ENCODE assay signal across 33 mouse cellular contexts in the genomic region with DNA sequence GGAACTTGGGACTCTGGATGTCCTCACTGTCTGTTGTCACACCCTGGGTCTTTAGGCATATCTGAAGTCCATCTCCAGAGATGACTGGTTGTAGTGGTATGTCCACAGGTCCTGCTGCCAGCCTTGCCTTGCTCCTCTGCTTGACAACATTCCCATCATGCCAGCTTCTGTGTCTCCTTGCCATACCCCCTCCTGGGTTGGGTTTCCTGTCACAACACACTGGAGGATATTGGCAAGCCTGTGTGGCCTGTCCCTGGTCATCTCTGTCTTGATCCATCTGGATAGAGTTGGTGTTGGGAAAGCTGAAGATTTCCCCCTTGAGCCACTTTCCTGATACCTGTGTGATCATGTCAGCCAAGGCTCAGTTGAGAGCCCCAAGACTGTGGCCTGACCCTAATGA. TPM values are rescaled to one million over a fixed set of nuclear protein-coding genes. Genes with fewer than 3 reads are reported as not detected.
DNase-seq lines count a peak whose midpoint lies in the region; ATAC-seq lines count a peak whose summit lies in the region.
"Had no signal": no experiment of that assay in that cellular context is flagged by ENCODE, and none has a peak within 500 bp of the region (broad histone marks: within the 10 kb centered on the region; RNA-seq: fewer than 3 reads in every experiment).

No protein-coding gene starts in this region.

- H3K4me2 ChIP-seq in heart, embryonic 12.5 days: no peak overlapping the region
- H3K4me2 ChIP-seq: limb, embryonic 13.5 days; liver, embryonic 12.5 days; neural tube, embryonic 12.5 days had no signal

- peaks cover 55% of the 10 kb centered on the region for H3K4me1 ChIP-seq in heart, embryonic 12.5 days (replicated peaks)

- no peaks in the 10 kb centered on the region for H3K27me3 ChIP-seq in heart, embryonic 12.5 days (replicated peaks)
- H3K27me3 ChIP-seq: limb, embryonic 13.5 days; liver, embryonic 12.5 days; neural tube, embryonic 12.5 days; Patski had no signal

- no peak for DNase-seq in heart, postnatal 10 days
- DNase-seq in Muller cell, postnatal 12 days (ENCODE audit: inconsistent ontology term): peak; percentile 73
- peak; percentile 84 for DNase-seq in cerebellum, adult 11-12 months
- peak; percentile 58 to 64 for DNase-seq in cerebellum, postnatal 10 days
- DNase-seq in spleen, adult 12 weeks (ENCODE audit: low spot score): no peak
- no peak for DNase-seq in spleen, postnatal 4 days (ENCODE audit: low spot score in 2 of 2)
- DNase-seq: adrenal gland, postnatal 36 days; forebrain, postnatal 0 days; gastrocnemius, postnatal 25 days; heart, postnatal 14 days; kidney, adult 2 months; kidney, postnatal 10 days; layer of hippocampus, postnatal 36 days; lung, postnatal 14 days; midbrain, embryonic 14.5 days; retina, postnatal 1 day; right cerebral cortex, postnatal 25 days; thymus, postnatal 14 days had no signal

- H3K36me3 ChIP-seq in heart, embryonic 12.5 days: 0 out of 2 replicates have a peak, but pooled peaks cover 4% of the 10 kb centered on the region
- H3K36me3 ChIP-seq: liver, embryonic 12.5 days had no signal

- no peak overlapping the region for H3K4me3 ChIP-seq in heart, embryonic 12.5 days
- H3K4me3 ChIP-seq: forebrain, embryonic 10.5 days; limb, embryonic 13.5 days; liver, embryonic 12.5 days; neural tube, embryonic 12.5 days had no signal

- H3K27ac ChIP-seq in heart, embryonic 12.5 days (ENCODE audit: poor library complexity, severe bottlenecking): 0 out of 2 replicates have a peak overlapping the region, but pooled peaks have one; percentile 19
- H3K27ac ChIP-seq: forebrain, embryonic 10.5 days; limb, embryonic 13.5 days; liver, embryonic 12.5 days; neural tube, embryonic 12.5 days had no signal

- no peaks in the 10 kb centered on the region for H3K9me3 ChIP-seq in heart, embryonic 12.5 days (replicated peaks)
- H3K9me3 ChIP-seq: forebrain, embryonic 10.5 days; limb, embryonic 13.5 days; liver, embryonic 12.5 days; neural tube, embryonic 12.5 days had no signal

- no peak for ATAC-seq in heart, embryonic 12.5 days (ENCODE audit: insufficient number of reproducible peaks, low FRiP score)
- ATAC-seq in inflammation-experienced regulatory T-cells, adult 6 months: no peak
- ATAC-seq: forebrain, postnatal 0 days; liver, embryonic 12.5 days; Patski had no signal

- intact Hi-C loops in heart, postnatal 10 days (cut with DNase I): no loop called here

- 0 out of 2 replicates have a peak overlapping the region, but pooled peaks have one; percentile 21 for H3K9ac ChIP-seq in heart, embryonic 12.5 days
- H3K9ac ChIP-seq: forebrain, postnatal 0 days; limb, embryonic 13.5 days; liver, embryonic 12.5 days; neural tube, embryonic 12.5 days had no signal

RNA-seq across cellular contexts. Expression of a gene that starts 14.9 kb away (rescaled TPM):
- polyA plus RNA-seq in heart, embryonic 12.5 days (2016; fragmentation: Nextera tagmentation; extraction: Ambion mirVana): 34.3 and 37.1 TPM in 2 replicates
- total RNA-seq in heart, postnatal 10 days (2021): 10 to 100 TPM; 42.4 to 44.9 TPM
- 1 to 10 TPM; 3.2 to 8.4 (median 8.0) TPM for polyA plus RNA-seq in inflammation-experienced regulatory T-cells, adult 6 months (2017; shearing (Covaris generic))

RNA-seq across cellular contexts. Expression of a gene that starts 37.6 kb away (rescaled TPM):
- 88.4 and 91.2 TPM in 2 replicates for polyA plus RNA-seq in heart, embryonic 12.5 days (2016; fragmentation: Nextera tagmentation; extraction: Ambion mirVana)
- 10 to 100 TPM; 21.6 to 23.3 TPM for total RNA-seq in heart, postnatal 10 days (2021)
- 10 to 100 TPM in 1 of 3 experiments, 1 to 10 TPM in 2; 7.1 to 60.4 (median 9.6) TPM for polyA plus RNA-seq in inflammation-experienced regulatory T-cells, adult 6 months (2017; shearing (Covaris generic))

RNA-seq across cellular contexts. Expression of a gene that starts 40.6 kb away (rescaled TPM):
- polyA plus RNA-seq in heart, embryonic 12.5 days (2016; fragmentation: Nextera tagmentation; extraction: Ambion mirVana): not detected in 2 replicates
- not detected for total RNA-seq in heart, postnatal 10 days (2021)
- polyA plus RNA-seq in inflammation-experienced regulatory T-cells, adult 6 months (2017; shearing (Covaris generic)): not detected
- total RNA-seq: adrenal gland, adult 18-20 months; adrenal gland, postnatal 36 days; ES-E14; forebrain, postnatal 0 days; gastrocnemius, postnatal 25 days; layer of hippocampus, postnatal 36 days; left cerebral cortex, postnatal 14 days; megakaryocyte-erythroid progenitor cell, adult 5-6 weeks had no signal
- polyA plus RNA-seq: cortical plate, adult 2 months; embryonic facial prominence, embryonic 11.5 days; forebrain, embryonic 10.5 days; forebrain, postnatal 0 days; hindbrain, embryonic 11.5 days; kidney, adult 2 months; limb, embryonic 13.5 days; liver, embryonic 12.5 days; midbrain, embryonic 14.5 days; neural tube, embryonic 12.5 days; Patski; stomach, embryonic 14.5 days had no signal

RNA-seq across cellular contexts. Expression of a gene that starts 48.0 kb away (rescaled TPM):
- polyA plus RNA-seq in heart, embryonic 12.5 days (2016; fragmentation: Nextera tagmentation; extraction: Ambion mirVana): 59.1 and 60.0 TPM in 2 replicates
- total RNA-seq in heart, postnatal 10 days (2021): 10 to 100 TPM; 67.0 to 81.9 TPM
- 10 to 100 TPM; 25.6 to 28.7 (median 25.6) TPM for polyA plus RNA-seq in inflammation-experienced regulatory T-cells, adult 6 months (2017; shearing (Covaris generic))

Comparison
In these comparisons a context has a peak if more than half of its experiments do, and no peak if none do; other contexts are left out.
1. DNase-seq: peak in Muller cell, postnatal 12 days (single experiment), cerebellum, adult 11-12 months (single experiment) and cerebellum, postnatal 10 days (2 of 2); none in heart, postnatal 10 days (0 of 2), spleen, adult 12 weeks (single experiment) and spleen, postnatal 4 days (0 of 2).